Mouse (Mus musculus) spleen, adult 18-20 months (tissue): ENCODE measurements around the gene Nat10.

Source experiments
- DNase-seq, 2 experiments: peaks; one replicate each; pipeline ENCODE4 v3.0.0; 2022; ENCODE audit warnings: mixed read lengths in 2 of 2

The Nat10 gene

GRCm38 (mm10) chr2:103690425-103690824, 70.6 kb downstream of the Nat10 start:
- no peak for DNase-seq

- no peak for DNase-seq
Observed at GRCm38 (mm10) chr2:103687888-103688287, 73.2 kb downstream of the Nat10 start.

GRCm38 (mm10) chr2:103687143-103687542, 73.9 kb downstream of the Nat10 start:
- DNase-seq, result no peak

- DNase-seq, result no peak
Observed at GRCm38 (mm10) chr2:103685581-103685980, 75.5 kb downstream of the Nat10 start.

GRCm38 (mm10) chr2:103684926-103685577, 76.0 kb downstream of the Nat10 start:
- DNase-seq, result no peak

- DNase-seq, result no peak
Observed at GRCm38 (mm10) chr2:103684431-103684830, 76.6 kb downstream of the Nat10 start.

GRCm38 (mm10) chr2:103682927-103683442, 78.1 kb downstream of the Nat10 start:
- DNase-seq, result peak in 1 of 2 experiments; percentile 18

- DNase-seq, result peak; percentile 49 to 52
Observed at GRCm38 (mm10) chr2:103682261-103682722, 78.8 kb downstream of the Nat10 start.

- DNase-seq, result no peak
Observed at GRCm38 (mm10) chr2:103681149-103681548, 79.9 kb downstream of the Nat10 start.

- DNase-seq, result no peak
Observed at GRCm38 (mm10) chr2:103680364-103681110, 80.5 kb downstream of the Nat10 start.

GRCm38 (mm10) chr2:103678433-103678832, 82.6 kb downstream of the Nat10 start:
- DNase-seq, result no peak

GRCm38 (mm10) chr2:103677614-103678369, 83.3 kb downstream of the Nat10 start:
- DNase-seq, result no peak

- no peak for DNase-seq
Observed at GRCm38 (mm10) chr2:103676808-103677207, 84.3 kb downstream of the Nat10 start.

GRCm38 (mm10) chr2:103675391-103675790, 85.7 kb downstream of the Nat10 start:
- no peak for DNase-seq

- DNase-seq, result no peak
Observed at GRCm38 (mm10) chr2:103673609-103674008, 87.5 kb downstream of the Nat10 start.

GRCm38 (mm10) chr2:103672573-103673119, 88.4 kb downstream of the Nat10 start:
- DNase-seq, result no peak
